Mouse (Mus musculus): ENCODE data around the gene Gm21961. TPM values are rescaled to one million over a fixed set of nuclear protein-coding genes. Genes with fewer than 3 reads are reported as not detected.

Gm21961 gene
- not detected for total RNA-seq (2021)

- no peak for DNase-seq (ENCODE audit: extremely low spot score in 1 of 2, low spot score in 1 of 2)
Measured at GRCm38 (mm10) chr15:65014804-65015203, at the start of gene Gm21961. Gm21961 (minus strand) TSS chr15:65014904.

GRCm38 (mm10) chr15:65041999-65042398, 27.3 kb upstream of the Gm21961 start:
- no peak for DNase-seq (ENCODE audit: extremely low spot score in 1 of 2, low spot score in 1 of 2)

DNA sequence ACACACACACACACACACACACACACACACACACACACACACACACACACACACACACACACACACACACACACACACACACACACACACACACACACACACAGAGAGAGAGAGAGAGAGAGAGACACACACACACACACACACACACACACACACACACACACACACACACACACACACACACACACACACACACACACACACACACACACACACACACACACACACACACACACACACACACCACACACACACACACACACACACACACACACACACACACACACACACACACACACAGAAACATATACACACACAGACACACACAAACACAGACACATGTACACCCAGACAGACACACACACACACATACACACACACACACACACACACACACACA, 24.5 kb upstream of the Gm21961 start:
- peak in 1 of 2 experiments; percentile 34 for DNase-seq (ENCODE audit: extremely low spot score in 1 of 2, low spot score in 1 of 2)

- no peak for DNase-seq (ENCODE audit: extremely low spot score in 1 of 2, low spot score in 1 of 2)
Measured at GRCm38 (mm10) chr15:65017971-65018370, 3.3 kb upstream of the Gm21961 start.

GRCm38 (mm10) chr15:65006177-65006576, 8.5 kb downstream of the Gm21961 start:
- DNase-seq (ENCODE audit: extremely low spot score in 1 of 2, low spot score in 1 of 2): no peak

DNA sequence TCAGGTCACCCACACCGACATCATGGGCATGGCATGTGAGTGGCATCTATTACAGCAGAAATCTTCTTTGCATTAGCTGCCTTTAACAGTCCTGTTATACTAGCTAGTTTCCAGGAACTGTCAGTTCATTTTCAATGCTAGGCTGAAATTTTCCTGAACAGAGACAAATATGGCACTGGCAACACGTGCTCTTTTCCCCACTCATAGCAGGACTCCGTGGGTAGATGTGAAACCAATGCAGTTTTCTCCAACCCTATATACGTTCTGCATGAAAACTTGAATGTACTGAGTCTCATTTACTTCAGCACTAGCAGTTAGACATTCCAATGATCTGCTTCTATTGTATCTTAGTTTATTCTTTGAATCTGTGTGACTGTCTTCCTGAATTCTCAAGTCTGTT, 20.2 kb downstream of the Gm21961 start:
- no peak for DNase-seq (ENCODE audit: extremely low spot score in 1 of 2, low spot score in 1 of 2)

- no peak for DNase-seq (ENCODE audit: extremely low spot score in 1 of 2, low spot score in 1 of 2)
Measured at GRCm38 (mm10) chr15:64979976-64980375, 34.7 kb downstream of the Gm21961 start.

DNA sequence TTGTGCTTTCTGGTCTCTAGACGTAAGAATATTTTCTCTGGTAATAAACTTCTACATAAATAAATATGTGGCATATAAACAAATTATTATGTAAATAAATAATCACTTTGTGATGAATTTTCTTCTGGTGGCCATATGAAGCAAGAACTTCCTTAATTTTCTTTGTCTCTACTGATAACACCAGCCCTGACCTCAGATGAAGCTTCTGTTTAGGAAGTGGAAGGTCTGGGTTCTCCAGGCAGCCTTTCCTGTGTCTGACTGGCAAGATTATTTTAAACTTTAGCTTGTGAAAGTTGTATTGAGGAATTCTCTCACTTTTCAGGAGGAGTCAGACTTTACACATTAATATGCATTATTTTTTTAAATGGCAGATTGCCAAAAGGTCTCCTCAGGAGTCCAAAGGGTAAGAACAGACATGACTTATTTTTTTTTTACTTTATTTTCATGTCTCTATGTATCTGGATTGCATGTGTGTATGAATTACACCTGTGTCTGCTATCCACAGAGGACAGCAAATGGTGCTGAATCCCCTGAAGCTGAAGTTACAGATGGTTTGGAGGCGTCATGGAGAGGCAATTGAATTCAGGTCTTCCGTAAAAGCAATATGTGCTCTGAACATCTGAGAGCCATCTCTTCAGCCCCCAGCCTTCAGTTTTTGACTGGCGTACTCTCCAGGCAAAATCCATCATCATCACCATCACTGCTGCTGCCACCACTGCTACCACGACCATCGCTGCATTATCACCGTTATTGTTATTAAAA, 38.5 kb downstream of the Gm21961 start:
- peak in 1 of 2 experiments; percentile 4 for DNase-seq (ENCODE audit: extremely low spot score in 1 of 2, low spot score in 1 of 2)

Other genes with a start within 250 kb of the Gm21961 start
- gene Gm21798, start 197.2 kb downstream of the Gm21961 start, total RNA-seq (2021): not detected

Data from layer of hippocampus, postnatal 25 days (tissue).